Mouse (Mus musculus) spleen, postnatal 0 days (tissue): ENCODE data around the gene Gm28729. TPM values are rescaled to one million over a fixed set of nuclear protein-coding genes. Genes with fewer than 3 reads are reported as not detected.

ENCODE experiments used
- polyA plus RNA-seq: library from polyadenylated mRNA; unstranded; fragments of >200 nt; fragmentation: Nextera tagmentation; extraction: Ambion mirVana; gene quantifications from 2 replicates; pipeline ENCODE4 v1.2.1, GENCODE M21; 2015

Gm28729 gene
- polyA plus RNA-seq = not detected in 2 replicates

DNA sequence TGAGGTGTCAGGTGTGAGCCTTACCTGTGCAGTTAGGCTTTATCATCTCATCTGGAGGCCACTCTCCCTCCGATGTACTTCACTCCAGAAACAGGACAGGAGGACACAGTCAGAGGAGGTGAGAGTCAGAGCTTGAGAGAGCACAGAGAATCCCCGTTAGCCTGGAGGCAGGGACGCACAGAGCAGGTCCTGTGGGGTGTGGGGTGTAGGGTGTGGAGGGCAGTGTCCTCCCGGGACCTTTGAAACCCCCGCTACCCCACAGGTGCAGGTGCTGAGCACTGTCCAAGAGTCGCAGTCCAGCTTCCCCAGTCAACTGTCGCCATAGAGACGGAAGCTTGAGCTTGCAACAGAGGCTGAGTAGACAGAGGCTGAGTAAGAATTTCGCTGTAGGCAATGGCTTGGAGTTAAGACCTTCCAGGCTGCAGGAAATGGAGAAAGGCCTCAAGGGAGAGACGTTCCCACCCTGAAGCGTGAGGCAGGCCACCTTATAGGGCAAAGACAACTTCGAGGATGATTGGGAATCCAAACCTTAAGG, at the start of gene Gm28729:
TSS of gene Gm28729 (minus strand) at position 293 of the 535 bp plus-strand sequence.

DNA sequence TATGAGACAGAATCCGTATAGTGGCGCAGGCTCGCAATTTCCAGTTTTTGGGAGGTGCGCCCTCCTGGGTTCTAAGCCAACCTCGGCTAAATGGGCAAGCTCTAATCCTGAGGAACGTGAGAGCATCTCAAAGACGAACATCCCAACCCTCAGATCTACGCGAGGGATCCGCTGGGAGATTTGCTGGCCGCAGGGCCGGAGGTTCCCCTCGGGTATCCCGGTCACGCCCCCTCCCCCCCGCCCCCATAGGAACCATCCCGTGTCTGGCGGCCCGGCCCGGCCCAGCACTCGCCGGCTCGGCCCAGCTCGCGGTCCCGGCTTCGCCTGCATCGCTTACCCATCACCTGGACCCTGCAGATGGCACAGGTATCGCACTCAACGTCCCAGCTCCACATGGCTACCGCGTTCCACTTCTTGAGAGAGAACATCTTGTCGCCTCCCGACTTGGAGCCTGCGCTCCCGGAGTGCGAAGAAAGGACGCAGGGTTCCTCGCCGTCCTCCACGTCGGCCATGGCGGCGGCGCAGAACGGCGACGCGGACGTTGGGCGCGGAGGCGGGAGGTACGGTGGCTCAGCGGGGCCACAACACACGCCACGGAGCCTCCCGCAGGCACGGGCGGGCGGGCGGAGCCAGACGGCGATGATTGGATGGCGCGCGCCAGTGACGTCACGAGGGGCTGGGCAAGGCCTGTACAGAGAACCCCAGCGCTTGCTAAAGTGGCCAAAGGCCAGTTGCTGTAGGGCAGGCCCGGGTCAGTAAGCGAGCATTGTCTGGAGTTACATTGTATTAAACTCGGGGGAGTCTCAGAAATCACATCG, 46.8 kb downstream of the Gm28729 start, which contains the start of gene Rnf7:
TSS of gene Rnf7 (minus strand) at position 605 of the 818 bp plus-strand sequence.

Other genes with a start within 250 kb of the Gm28729 start
- 107 and 128 TPM in 2 replicates for gene Atp1b3, start 160.8 kb downstream of the Gm28729 start, polyA plus RNA-seq
- 111 and 124 TPM in 2 replicates for gene Rnf7, start 46.6 kb downstream of the Gm28729 start, polyA plus RNA-seq
- gene Rasa2, start 106.4 kb upstream of the Gm28729 start, polyA plus RNA-seq = 6.2 and 7.6 TPM in 2 replicates
- 9.2 and 12.2 TPM in 2 replicates for gene Zbtb38, start 227.6 kb upstream of the Gm28729 start, polyA plus RNA-seq